Mouse (Mus musculus) kidney, embryonic 16.5 days (tissue): ENCODE results near the gene Tmem222. TPM values are rescaled to one million over a fixed set of nuclear protein-coding genes. Genes with fewer than 3 reads are reported as not detected.

ENCODE experiments used
- ATAC-seq: fragments of 200-750 bp; cut with Nextera tagmentation; 2 replicates; pipeline ENCODE4 v1.8.0; 2017; ENCODE audit warnings: moderate TSS enrichment; ENCODE audit not compliant: low FRiP score, low TSS enrichment
- H3K27ac ChIP-seq: fragments of 300-500 bp; sonication (generic); 2 replicates; pipeline ENCODE4 v1.5.1; 2014; ENCODE audit warnings: low read length
- H3K27me3 ChIP-seq: fragments of 300-500 bp; sonication (generic); 2 replicates; pipeline ENCODE4 v1.6.1; 2014; ENCODE audit warnings: low read length, control low read depth, mixed read lengths; ENCODE audit not compliant: insufficient read depth
- H3K36me3 ChIP-seq: fragments of 300-500 bp; sonication (generic); 2 replicates; pipeline ENCODE4 v1.6.1; 2014; ENCODE audit warnings: low read length, control low read depth, mixed read lengths; ENCODE audit not compliant: insufficient read depth
- H3K4me1 ChIP-seq: fragments of 300-500 bp; sonication (generic); 2 replicates; pipeline ENCODE4 v1.6.1; 2014; ENCODE audit warnings: low read length, control low read depth, mixed read lengths; ENCODE audit not compliant: insufficient read depth
- H3K4me2 ChIP-seq: fragments of 300-500 bp; sonication (generic); replicated peaks from 2 replicates; pipeline ENCODE4 v1.6.1; 2014; ENCODE audit warnings: low read depth, low read length
- H3K4me3 ChIP-seq: fragments of 300-500 bp; sonication (generic); 2 replicates; pipeline ENCODE4 v1.5.1; 2014; ENCODE audit warnings: mild to moderate bottlenecking, low read length
- H3K9ac ChIP-seq: fragments of 300-500 bp; sonication (generic); replicated peaks from 2 replicates; pipeline ENCODE4 v1.6.1; 2014; ENCODE audit warnings: low read length
- H3K9me3 ChIP-seq: fragments of 300-500 bp; sonication (generic); 2 replicates; pipeline ENCODE4 v1.6.1; 2016; ENCODE audit warnings: low read length, control low read depth
- WGBS: fragments of 180-500 bp; shearing (Covaris S2); extraction: QIAGEN DNeasy Blood & Tissue Kit; methylation state at CpG from one replicate; pipeline ENCODE4 v1.1.7; 2014; 5-methylcytosine and 5-hydroxymethylcytosine counted together
- polyA plus RNA-seq: library from polyadenylated mRNA; unstranded; fragments of >200 nt; fragmentation: Nextera tagmentation; extraction: Ambion mirVana; gene quantifications from 2 replicates; pipeline ENCODE4 v1.2.1, GENCODE M21; 2015

The Tmem222 gene
- polyA plus RNA-seq, 1 experiment from 2014 or later: 90.4 TPM

DNA sequence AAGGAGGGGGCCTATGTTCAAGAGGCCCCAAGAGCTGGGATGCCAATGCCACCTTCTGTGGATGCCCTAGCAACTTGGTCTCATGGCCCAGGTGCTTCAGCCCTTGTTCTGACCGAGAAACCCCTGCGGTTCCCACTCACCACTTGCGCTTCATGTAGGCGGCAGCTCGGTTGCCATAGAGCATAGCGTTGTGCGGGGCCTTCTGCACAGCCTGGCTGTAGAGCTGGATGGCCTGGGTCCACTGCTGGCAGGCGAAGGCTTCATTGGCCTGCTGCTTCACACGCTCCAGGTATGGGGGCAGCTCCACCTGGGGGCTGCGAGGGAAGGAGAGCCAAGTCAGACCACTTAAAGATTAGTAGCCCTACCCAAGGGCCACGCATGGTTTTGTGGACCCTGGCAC is 22.8 kb upstream of the Tmem222 start:
- no peak for ATAC-seq
- H3K4me3 ChIP-seq: no peak overlapping the region
- H3K36me3 ChIP-seq: peaks cover 18% of the 10 kb centered on the region; the same call in 1 of the 2 replicates

DNA sequence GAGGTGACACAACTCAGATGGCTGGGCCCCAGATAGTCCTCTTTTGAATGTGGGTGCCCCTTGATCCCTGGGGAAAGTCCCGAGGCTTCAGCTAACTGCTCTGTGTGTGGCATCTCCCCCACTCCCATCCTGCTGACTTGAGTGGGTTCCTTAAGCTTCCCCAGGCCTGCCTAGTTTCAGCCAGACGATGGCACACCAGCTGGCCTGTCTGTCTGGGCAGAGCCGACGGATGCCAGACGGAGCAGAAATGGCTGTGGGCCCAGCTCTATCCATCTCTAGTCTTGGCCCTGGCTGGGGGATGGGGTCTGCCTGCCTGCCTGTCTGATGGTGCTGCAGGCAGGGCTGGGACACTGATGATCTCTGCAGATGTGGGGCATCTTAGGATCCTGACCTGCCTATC is 22.1 kb upstream of the Tmem222 start:
- no peak overlapping the region for H3K4me3 ChIP-seq
- no peak overlapping the region; the same call in 1 of the 2 replicates for H3K9ac ChIP-seq
- no peaks in the 10 kb centered on the region for H3K27me3 ChIP-seq
- H3K4me2 ChIP-seq: no peak overlapping the region
- WGBS: 54% methylated on average over 5 of the region's 5 CpGs
- H3K9me3 ChIP-seq: no peaks in the 10 kb centered on the region
- H3K4me1 ChIP-seq: peaks cover 13% of the 10 kb centered on the region; the same call in 1 of the 2 replicates
- H3K27ac ChIP-seq: no peak overlapping the region
- no peak for ATAC-seq
- peaks cover 25% of the 10 kb centered on the region; the same call in 1 of the 2 replicates for H3K36me3 ChIP-seq

More for the DNA sequence above, 22.8 kb upstream of the Tmem222 start:
- Histone ChIP-seq H3K4me2 (no peak overlapping the region), H3K4me1 (peaks cover 13% of the 10 kb centered on the region; the same call in 1 of the 2 replicates), H3K9ac (no peak overlapping the region), H3K9me3 (no peaks in the 10 kb centered on the region), H3K27me3 (no peaks in the 10 kb centered on the region), H3K27ac (no peak overlapping the region)
- WGBS: 93% methylated on average over 11 of the region's 11 CpGs

DNA sequence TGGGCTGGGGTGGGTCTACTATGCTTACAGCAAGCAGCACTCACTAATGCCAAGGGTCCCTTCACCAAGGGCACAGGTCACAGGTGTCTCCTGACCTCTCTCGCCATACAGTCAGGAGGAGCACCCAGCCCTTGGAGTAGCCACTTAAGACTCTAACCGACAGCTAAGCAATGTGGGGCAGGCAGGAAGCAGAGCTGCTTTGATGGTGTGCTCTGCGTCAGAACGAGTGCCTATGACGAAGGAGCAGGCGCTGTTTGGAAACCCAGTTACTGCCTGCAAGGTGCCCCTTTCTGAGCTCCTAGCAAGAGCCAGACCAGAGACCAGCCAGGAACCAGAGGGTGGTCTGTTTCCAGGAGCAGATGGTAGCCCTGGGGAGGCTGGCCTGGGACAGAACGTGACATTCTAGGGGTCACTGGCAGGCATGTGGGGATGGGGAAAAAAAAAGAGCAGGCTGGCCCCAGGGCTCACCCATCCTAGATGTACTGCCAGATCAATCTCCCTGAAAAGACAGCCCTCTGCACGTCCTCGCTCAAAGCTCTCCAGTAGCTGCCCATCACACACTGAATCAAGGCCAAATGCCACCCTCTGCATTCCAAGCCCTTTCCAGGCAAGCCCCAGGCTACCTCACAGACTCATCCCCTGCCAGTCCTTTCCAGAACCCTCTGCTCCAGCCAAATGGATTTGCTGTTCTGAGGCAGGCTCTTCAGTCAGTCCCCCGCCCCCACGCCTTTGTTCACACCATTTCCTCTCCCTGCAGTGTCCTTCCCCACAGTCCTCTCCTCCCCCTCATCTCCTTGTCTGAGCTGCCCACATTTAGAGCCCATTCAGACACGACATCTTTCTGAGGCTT is 21.1 kb upstream of the Tmem222 start:
- ATAC-seq: no peak
- 47% methylated on average over 12 of the region's 12 CpGs for WGBS
- H3K27me3 ChIP-seq: no peaks in the 10 kb centered on the region
- H3K9ac ChIP-seq: 0 out of 2 replicates have a peak overlapping the region, but pooled peaks have one; percentile 27
- peaks cover 27% of the 10 kb centered on the region; the same call in 1 of the 2 replicates for H3K36me3 ChIP-seq
- H3K4me3 ChIP-seq: no peak overlapping the region
- H3K27ac ChIP-seq: no peak overlapping the region
- H3K9me3 ChIP-seq: no peaks in the 10 kb centered on the region
- peaks cover 19% of the 10 kb centered on the region; the same call in 1 of the 2 replicates for H3K4me1 ChIP-seq
- no peak overlapping the region for H3K4me2 ChIP-seq

DNA sequence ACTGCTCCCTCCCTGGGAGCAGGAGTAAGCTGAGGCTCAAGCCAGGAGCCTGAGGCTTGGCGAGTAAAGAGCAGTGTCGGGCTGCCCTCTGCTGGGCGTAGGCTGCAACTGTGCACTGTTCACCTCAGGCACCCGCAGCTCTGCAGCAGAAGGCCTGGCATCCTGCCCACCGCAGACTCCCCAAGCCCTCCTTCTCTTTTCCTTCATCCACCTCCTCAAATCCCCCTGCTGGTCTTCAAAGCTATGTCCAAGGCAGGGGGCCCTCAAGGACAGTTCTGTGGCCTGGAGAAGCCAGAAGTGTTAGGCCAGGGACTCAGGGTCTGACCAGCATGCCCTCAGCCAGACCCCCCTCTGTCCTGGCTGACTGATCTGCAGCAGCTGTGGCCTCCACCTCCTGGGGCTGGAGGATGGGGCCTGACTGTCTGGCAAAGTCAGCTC is 20.2 kb upstream of the Tmem222 start:
- Histone ChIP-seq H3K27ac (no peak overlapping the region), H3K36me3 (peaks cover 27% of the 10 kb centered on the region; the same call in 1 of the 2 replicates), H3K9ac (peak overlapping the region; percentile 27; the same call in 1 of the 2 replicates)

DNA sequence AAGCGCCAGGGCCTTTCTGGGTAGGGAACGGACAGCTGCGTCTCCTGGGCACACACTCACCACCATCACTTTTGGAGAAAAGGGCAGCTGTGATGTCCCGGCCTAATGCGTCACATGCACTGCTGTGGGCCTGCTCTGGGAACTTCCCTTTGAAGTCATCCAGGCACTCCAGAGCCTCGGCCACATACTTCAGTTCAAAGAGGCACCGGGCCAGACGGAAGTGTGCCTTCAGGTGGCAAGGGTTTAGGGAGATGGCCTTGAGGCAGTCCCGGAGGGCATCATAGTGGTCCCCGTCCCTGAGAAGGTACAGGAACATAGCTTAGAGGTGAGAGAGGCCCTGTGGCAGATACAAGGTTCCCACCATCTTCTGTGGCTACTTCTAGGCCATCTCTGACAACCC is 19.8 kb upstream of the Tmem222 start:
- Histone ChIP-seq H3K27me3 (no peaks in the 10 kb centered on the region), H3K9me3 (no peaks in the 10 kb centered on the region), H3K4me1 (peaks cover 33% of the 10 kb centered on the region), H3K36me3 (peaks cover 27% of the 10 kb centered on the region; the same call in 1 of the 2 replicates), H3K27ac (no peak overlapping the region), H3K4me3 (no peak overlapping the region), H3K4me2 (no peak overlapping the region), H3K9ac (no peak overlapping the region)
- 68% methylated on average over 10 of the region's 10 CpGs for WGBS
- ATAC-seq: no peak

More for the DNA sequence above, 20.2 kb upstream of the Tmem222 start:
- Histone ChIP-seq H3K9me3 (no peaks in the 10 kb centered on the region), H3K4me3 (no peak overlapping the region), H3K4me2 (no peak overlapping the region), H3K27me3 (no peaks in the 10 kb centered on the region), H3K4me1 (peaks cover 29% of the 10 kb centered on the region)
- peak; percentile 53; the same call in 1 of the 2 replicates for ATAC-seq
- 0% methylated on average over 5 of the region's 5 CpGs for WGBS

DNA sequence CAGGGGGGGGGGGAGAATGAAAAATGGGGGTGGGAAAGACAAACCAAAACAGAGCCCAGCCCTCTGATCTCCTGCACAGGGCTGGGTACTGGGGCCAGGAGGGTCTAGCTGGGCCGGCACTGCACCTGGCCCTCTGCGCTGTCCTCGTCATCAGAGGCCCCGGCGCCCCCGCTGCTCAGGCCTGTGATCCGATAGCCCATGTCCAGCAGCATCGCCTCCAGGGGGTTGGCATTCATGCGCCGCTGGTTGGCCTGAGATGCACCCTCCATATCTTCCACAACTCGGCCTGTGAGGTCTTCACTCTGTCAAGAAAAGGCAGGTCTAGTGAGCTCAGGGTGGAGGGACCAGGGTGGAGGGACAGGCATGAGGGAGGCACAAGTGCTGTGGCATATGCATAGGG is 16.5 kb upstream of the Tmem222 start:
- WGBS: 50% methylated on average over 11 of the region's 11 CpGs
- Histone ChIP-seq H3K4me1 (peaks cover 36% of the 10 kb centered on the region), H3K36me3 (peaks cover 16% of the 10 kb centered on the region; the same call in 1 of the 2 replicates), H3K9me3 (no peaks in the 10 kb centered on the region), H3K27me3 (no peaks in the 10 kb centered on the region), H3K4me3 (no peak overlapping the region), H3K9ac (peak overlapping the region; percentile 22), H3K27ac (peak overlapping the region; percentile 57), H3K4me2 (0 out of 2 replicates have a peak overlapping the region, but pooled peaks have one; percentile 14)
- ATAC-seq: no peak

DNA sequence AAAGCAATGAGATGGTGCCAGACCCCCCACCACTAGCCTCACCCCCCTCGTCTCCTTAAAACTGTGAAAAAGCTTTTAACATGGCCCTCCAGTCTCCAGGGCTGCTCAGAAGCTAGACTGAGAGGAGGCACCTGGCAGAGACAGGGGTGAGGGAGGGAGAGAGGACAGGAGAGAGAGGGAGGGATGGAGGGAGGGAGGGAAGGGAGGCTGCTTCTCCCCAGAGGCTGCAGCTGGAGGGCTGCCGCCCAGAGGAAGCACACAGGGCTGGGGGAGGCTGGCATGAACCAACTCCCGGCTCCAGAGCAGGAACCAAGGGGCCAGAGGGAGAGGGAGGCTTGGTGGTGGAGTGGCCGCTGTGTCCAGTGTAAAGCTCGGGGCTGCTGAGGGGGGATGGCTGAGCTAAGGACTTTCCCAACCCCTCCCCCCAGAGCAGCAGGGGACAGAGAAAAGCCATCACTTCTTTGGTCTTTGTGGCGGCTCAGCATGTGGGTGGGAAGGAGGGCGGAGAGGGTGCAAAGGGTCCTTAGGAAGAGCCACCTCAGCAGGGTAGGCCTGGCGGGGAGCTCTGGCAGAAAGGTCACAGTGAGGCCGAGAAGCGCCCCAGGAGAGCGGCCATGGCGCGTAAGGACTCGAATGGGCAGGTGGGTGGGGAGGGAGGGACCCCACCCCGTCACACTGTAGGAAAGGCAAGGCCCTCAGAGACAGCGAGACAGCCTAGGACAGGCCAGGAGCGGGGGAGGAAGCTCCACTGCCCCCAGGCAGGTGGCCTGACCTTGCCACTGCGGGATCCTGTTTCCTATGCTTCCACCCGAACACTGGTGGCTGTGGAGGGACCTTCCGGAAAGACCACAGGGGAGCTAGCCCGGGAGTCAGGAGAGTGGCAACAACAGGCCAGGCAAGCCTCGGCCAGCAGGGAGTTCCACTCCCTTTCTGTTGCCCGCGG is 15.6 kb upstream of the Tmem222 start:
- WGBS: 15% methylated on average over 23 of the region's 24 CpGs
- peak overlapping the region; percentile 17 for H3K4me2 ChIP-seq
- peak; percentile 87 for ATAC-seq

DNA sequence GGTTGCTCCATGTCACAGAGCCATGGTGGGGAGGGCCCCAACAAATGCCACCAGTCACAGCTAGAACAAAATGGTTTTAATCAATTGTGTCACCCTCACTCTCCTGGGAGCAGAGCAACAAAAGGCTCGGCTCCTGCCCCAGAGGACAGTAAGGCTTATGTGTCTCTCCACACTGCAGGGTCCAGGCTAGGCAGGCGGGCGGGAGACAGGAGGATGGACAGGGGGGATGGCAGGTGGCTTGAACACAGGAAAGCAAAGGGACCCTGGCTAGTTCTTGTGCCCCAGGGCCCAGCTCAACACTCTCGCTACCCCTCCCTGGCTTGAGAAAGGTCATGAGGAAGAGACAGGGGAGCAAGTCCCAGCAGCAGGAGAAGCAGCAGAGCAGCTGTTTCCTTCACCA is 14.8 kb upstream of the Tmem222 start:
- H3K4me1 ChIP-seq: peaks cover 24% of the 10 kb centered on the region
- no peak overlapping the region for H3K9ac ChIP-seq
- no peaks in the 10 kb centered on the region for H3K27me3 ChIP-seq
- peak overlapping the region; percentile 57 for H3K27ac ChIP-seq
- 76% methylated on average over 4 of the region's 4 CpGs for WGBS
- H3K9me3 ChIP-seq: no peaks in the 10 kb centered on the region
- no peak overlapping the region for H3K4me3 ChIP-seq
- peaks cover 16% of the 10 kb centered on the region; the same call in 1 of the 2 replicates for H3K36me3 ChIP-seq
- H3K4me2 ChIP-seq: no peak overlapping the region
- ATAC-seq: peak; percentile 52

More for the DNA sequence above, 15.6 kb upstream of the Tmem222 start:
- Histone ChIP-seq H3K4me1 (peaks cover 28% of the 10 kb centered on the region), H3K9me3 (no peaks in the 10 kb centered on the region), H3K27ac (peak overlapping the region; percentile 57), H3K9ac (peak overlapping the region; percentile 22), H3K4me3 (no peak overlapping the region), H3K27me3 (no peaks in the 10 kb centered on the region), H3K36me3 (peaks cover 16% of the 10 kb centered on the region; the same call in 1 of the 2 replicates)

DNA sequence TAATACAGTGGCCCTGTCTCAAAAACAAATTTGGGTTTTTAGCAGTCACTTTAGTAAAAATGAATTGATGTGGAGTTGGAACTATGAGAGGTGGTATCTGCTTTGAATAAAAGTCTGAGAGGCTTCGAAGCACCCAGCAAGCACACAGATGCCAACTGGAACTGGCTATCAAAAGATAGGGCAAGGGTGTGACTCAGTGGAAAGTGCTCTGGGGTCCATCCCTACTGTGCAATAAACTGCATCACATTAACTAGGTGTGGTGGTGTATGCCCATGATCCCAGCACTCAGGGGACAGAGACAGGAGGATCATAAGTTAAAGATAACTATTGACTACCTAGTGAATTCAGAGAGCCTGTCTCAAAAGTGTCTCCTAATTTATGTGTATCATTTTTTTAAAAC is 13.7 kb upstream of the Tmem222 start:
- no peak overlapping the region for H3K27ac ChIP-seq
- no peaks in the 10 kb centered on the region for H3K27me3 ChIP-seq
- no peak overlapping the region for H3K4me3 ChIP-seq
- H3K9me3 ChIP-seq: no peaks in the 10 kb centered on the region
- WGBS: 97% methylated on average over 1 of the region's 1 CpGs
- peaks cover 24% of the 10 kb centered on the region for H3K4me1 ChIP-seq
- no peak overlapping the region for H3K9ac ChIP-seq
- H3K36me3 ChIP-seq: peaks cover 13% of the 10 kb centered on the region; the same call in 1 of the 2 replicates
- no peak for ATAC-seq
- no peak overlapping the region for H3K4me2 ChIP-seq
